In genomic region chr11:68521352-68521751, GRCm38 (mm10) we compare ENCODE assay signal across 35 mouse cellular contexts. TPM values are rescaled to one million over a fixed set of nuclear protein-coding genes. Genes with fewer than 3 reads are reported as not detected.
DNase-seq lines count a peak whose midpoint lies in the region; ATAC-seq and TF ChIP-seq lines count a peak whose summit lies in the region.
"Had no signal": no experiment of that assay in that cellular context is flagged by ENCODE, and none has a peak within 500 bp of the region (broad histone marks: within the 10 kb centered on the region; RNA-seq: fewer than 3 reads in every experiment).

No protein-coding gene starts in this region.

- WGBS in hindbrain, postnatal 0 days = 76% methylated on average over 5 of the region's 5 CpGs
- 83% methylated on average over 5 of the region's 5 CpGs for WGBS in hindbrain, embryonic 11.5 days

- TF ChIP-seq POLR2A in bone marrow macrophage, adult 2 months (IDR thresholded peaks at IDR 0.05; ENCODE audit: borderline replicate concordance, low read depth, low read length) = no peak

- no peak for ATAC-seq in hindbrain, postnatal 0 days
- no peak for ATAC-seq in hindbrain, embryonic 11.5 days (ENCODE audit: low FRiP score)
- ATAC-seq in megakaryocyte, adult 5-6 weeks (ENCODE audit: poor library complexity, severe bottlenecking) = peak; percentile 72
- ATAC-seq: forebrain, embryonic 16.5 days had no signal

- no peaks in the 10 kb centered on the region for H3K4me1 ChIP-seq in hindbrain, postnatal 0 days (ENCODE audit: insufficient read depth, low read length)
- H3K4me1 ChIP-seq in hindbrain, embryonic 11.5 days (replicated peaks; ENCODE audit: control insufficient read depth, insufficient read depth, low read length) = no peaks in the 10 kb centered on the region
- peaks cover 33% of the 10 kb centered on the region for H3K4me1 ChIP-seq in bone marrow macrophage, adult 2 months (ENCODE audit: control insufficient read depth, insufficient read depth, low read length)
- H3K4me1 ChIP-seq: heart, embryonic 12.5 days; hindbrain, embryonic 15.5 days; liver, embryonic 15.5 days; lung, embryonic 15.5 days; midbrain, embryonic 12.5 days; stomach, embryonic 15.5 days had no signal

- H3K9ac ChIP-seq in hindbrain, postnatal 0 days (replicated peaks; ENCODE audit: low read length) = no peak overlapping the region
- no peak overlapping the region for H3K9ac ChIP-seq in hindbrain, embryonic 11.5 days (ENCODE audit: low read depth, low read length)
- H3K9ac ChIP-seq: heart, embryonic 12.5 days; hindbrain, embryonic 15.5 days; kidney, embryonic 15.5 days; liver, embryonic 15.5 days; lung, embryonic 15.5 days; midbrain, embryonic 12.5 days; stomach, embryonic 15.5 days had no signal

- intact Hi-C loops in left cerebral cortex, postnatal 10 days (cut with DNase I) = no loop called here

- DNase-seq in hindbrain, postnatal 0 days (ENCODE audit: low spot score) = no peak
- DNase-seq in hindbrain, embryonic 11.5 days (ENCODE audit: low spot score) = no peak
- peak; percentile 52 for DNase-seq in 416B (ENCODE audit: low read depth)
- DNase-seq in left cerebral cortex, postnatal 10 days (ENCODE audit: extremely low spot score in 1 of 2, low spot score in 2 of 2) = no peak
- no peak for DNase-seq in cerebellum, adult 9-10 months
- DNase-seq in heart, adult 9 months (ENCODE audit: low spot score in 2 of 2) = no peak
- DNase-seq: adrenal gland, postnatal 10 days; cerebellum, adult 11 months; cerebellum, adult 9-11 months; gastrocnemius, postnatal 10 days; heart, adult 11 months; heart, postnatal 4 days; kidney, adult 18-20 months; kidney, postnatal 4 days; layer of hippocampus, adult 9-11 months; liver; lung, postnatal 36 days; right cerebral cortex, postnatal 14 days; thymus, adult 18-20 months; thymus, postnatal 25 days had no signal

- 0 out of 2 replicates have a peak, but pooled peaks cover 3% of the 10 kb centered on the region for H3K9me3 ChIP-seq in hindbrain, postnatal 0 days (ENCODE audit: low read length)
- H3K9me3 ChIP-seq in hindbrain, embryonic 11.5 days (ENCODE audit: control insufficient read depth, low read length) = no peaks in the 10 kb centered on the region
- H3K9me3 ChIP-seq: hindbrain, embryonic 15.5 days; kidney, embryonic 15.5 days; liver, embryonic 15.5 days; lung, embryonic 15.5 days; stomach, embryonic 15.5 days had no signal

- H3K4me3 ChIP-seq in hindbrain, postnatal 0 days (ENCODE audit: low read length) = no peak overlapping the region
- H3K4me3 ChIP-seq in hindbrain, embryonic 11.5 days (ENCODE audit: low read depth, low read length) = no peak overlapping the region
- H3K4me3 ChIP-seq in bone marrow macrophage, adult 2 months (ENCODE audit: insufficient read depth, low read length) = no peak overlapping the region
- H3K4me3 ChIP-seq: erythroblast, embryonic 14.5 days; heart, embryonic 12.5 days; hindbrain, embryonic 15.5 days; kidney, embryonic 15.5 days; liver, embryonic 15.5 days; lung, embryonic 15.5 days; midbrain, embryonic 12.5 days; stomach, embryonic 15.5 days had no signal

- H3K36me3 ChIP-seq in hindbrain, postnatal 0 days (ENCODE audit: insufficient read depth, low read length) = no peaks in the 10 kb centered on the region
- no peaks in the 10 kb centered on the region for H3K36me3 ChIP-seq in hindbrain, embryonic 11.5 days (ENCODE audit: control insufficient read depth, insufficient read depth, low read length)
- H3K36me3 ChIP-seq: hindbrain, embryonic 15.5 days; kidney, embryonic 15.5 days; liver, embryonic 15.5 days; lung, embryonic 15.5 days; midbrain, embryonic 12.5 days; stomach, embryonic 15.5 days had no signal

- no peak overlapping the region for H3K4me2 ChIP-seq in hindbrain, postnatal 0 days (ENCODE audit: low read depth, low read length)
- H3K4me2 ChIP-seq in hindbrain, embryonic 11.5 days (replicated peaks; ENCODE audit: low read depth, low read length) = no peak overlapping the region
- H3K4me2 ChIP-seq: heart, embryonic 12.5 days; hindbrain, embryonic 15.5 days; kidney, embryonic 15.5 days; liver, embryonic 15.5 days; lung, embryonic 15.5 days; midbrain, embryonic 12.5 days; stomach, embryonic 15.5 days had no signal

- no peak overlapping the region for H3K27ac ChIP-seq in hindbrain, postnatal 0 days
- no peak overlapping the region for H3K27ac ChIP-seq in hindbrain, embryonic 11.5 days (ENCODE audit: low read depth, low read length)
- peak overlapping the region; percentile 77 for H3K27ac ChIP-seq in bone marrow macrophage, adult 2 months (ENCODE audit: insufficient read depth, low read depth, low read length)
- H3K27ac ChIP-seq: hindbrain, embryonic 15.5 days; kidney, embryonic 15.5 days; liver, embryonic 15.5 days; lung, embryonic 15.5 days; midbrain, embryonic 12.5 days; stomach, embryonic 15.5 days had no signal

- no peaks in the 10 kb centered on the region for H3K27me3 ChIP-seq in hindbrain, postnatal 0 days (ENCODE audit: insufficient read depth, low read length)
- no peaks in the 10 kb centered on the region for H3K27me3 ChIP-seq in hindbrain, embryonic 11.5 days (ENCODE audit: control insufficient read depth, insufficient read depth, low read length)
- H3K27me3 ChIP-seq: heart, embryonic 12.5 days; hindbrain, embryonic 15.5 days; kidney, embryonic 15.5 days; liver, embryonic 15.5 days; lung, embryonic 15.5 days; midbrain, embryonic 12.5 days; stomach, embryonic 15.5 days had no signal

- TF ChIP-seq CTCF in hindbrain, postnatal 0 days (IDR thresholded peaks at IDR 0.05; ENCODE audit: low read depth) = peak; percentile 17; the same call in 1 of the 2 replicates
- TF ChIP-seq CTCF in bone marrow macrophage, adult 2 months (IDR thresholded peaks at IDR 0.05; ENCODE audit: low read depth, low read length) = no peak

RNA-seq across cellular contexts. Expression of gene Pik3r6, which starts 18.5 kb away (rescaled TPM):
- 1.5 and 2.7 TPM in 2 replicates for total RNA-seq in hindbrain, postnatal 0 days (2014; rRNA removed)
- 1.3 and 1.7 TPM in 2 replicates for polyA plus RNA-seq in hindbrain, postnatal 0 days (2015; fragmentation: Nextera tagmentation; extraction: Ambion mirVana)
- polyA plus RNA-seq in hindbrain, embryonic 11.5 days (2014; fragmentation: Nextera tagmentation; extraction: Ambion mirVana) = 1.2 TPM in 2 replicates
- polyA plus RNA-seq in bone marrow macrophage, adult 2 months (2012; ENCODE audit: insufficient read depth, insufficient read length, missing spikeins) = 30.1 and 35.5 TPM in 2 replicates
- 35.9 TPM in 2 replicates for total RNA-seq in megakaryocyte, adult 5-6 weeks (2015)
- total RNA-seq in megakaryocyte, adult 5-6 weeks (2017) = 63.6 and 67.3 TPM in 2 replicates
- total RNA-seq in left cerebral cortex, postnatal 10 days (2021) = 1 to 10 TPM; 4.1 to 4.3 TPM

RNA-seq across cellular contexts. Expression of gene Mfsd6l, which starts 34.6 kb away (rescaled TPM):
- total RNA-seq in hindbrain, postnatal 0 days (2014; rRNA removed) = 0.10 TPM in 1 of 2 replicates, not detected in the other
- polyA plus RNA-seq in hindbrain, postnatal 0 days (2015; fragmentation: Nextera tagmentation; extraction: Ambion mirVana) = 0.11 TPM in 2 replicates
- 0.10 TPM in 1 of 2 replicates, not detected in the other for polyA plus RNA-seq in hindbrain, embryonic 11.5 days (2014; fragmentation: Nextera tagmentation; extraction: Ambion mirVana)
- 0.35 and 1.2 TPM in 2 replicates for polyA plus RNA-seq in bone marrow macrophage, adult 2 months (2012; ENCODE audit: insufficient read depth, insufficient read length, missing spikeins)
- total RNA-seq in megakaryocyte, adult 5-6 weeks (2015) = 0.59 and 1.9 TPM in 2 replicates
- 2.4 TPM in 2 replicates for total RNA-seq in megakaryocyte, adult 5-6 weeks (2017)
- not detected for total RNA-seq in left cerebral cortex, postnatal 10 days (2021)
- total RNA-seq: left cerebral cortex, postnatal 14 days had no signal
- polyA plus RNA-seq: erythroblast, embryonic 14.5 days; forebrain, embryonic 11.5 days; forebrain, embryonic 16.5 days; hindbrain, embryonic 15.5 days; limb, embryonic 11.5 days; liver, embryonic 15.5 days; midbrain, embryonic 12.5 days; neural tube, embryonic 14.5 days had no signal
